Mouse (Mus musculus) lung, postnatal 0 days (tissue): ENCODE data around the gene Pnck. TPM values are rescaled to one million over a fixed set of nuclear protein-coding genes. Genes with fewer than 3 reads are reported as not detected.
A peak's percentile ranks its signal among the peaks of the same experiment; 100 is the strongest.

Source experiments
- ATAC-seq: fragments of 200-750 bp; cut with Nextera tagmentation; 2 replicates; pipeline ENCODE4 v1.8.0; 2017; ENCODE audit warnings: moderate library complexity
- DNase-seq: peaks from one replicate; pipeline ENCODE4 v3.0.0-alpha.2; 2016; ENCODE audit warnings: low spot score
- H3K27ac ChIP-seq: fragments of 300-500 bp; sonication (generic); 2 replicates; pipeline ENCODE4 v1.5.1; 2014; ENCODE audit warnings: antibody characterized with exemption, mild to moderate bottlenecking, low read length, mixed read lengths
- H3K27me3 ChIP-seq: fragments of 300-500 bp; sonication (generic); replicated peaks from 2 replicates; pipeline ENCODE4 v1.6.1; 2014; ENCODE audit warnings: low read length, mixed read lengths; ENCODE audit not compliant: insufficient read depth
- H3K36me3 ChIP-seq: fragments of 300-500 bp; sonication (generic); 2 replicates; pipeline ENCODE4 v1.6.1; 2014; ENCODE audit warnings: low read length, mixed read lengths; ENCODE audit not compliant: insufficient read depth
- H3K4me1 ChIP-seq: fragments of 300-500 bp; sonication (generic); 2 replicates; pipeline ENCODE4 v1.6.1; 2014; ENCODE audit warnings: antibody characterized with exemption, low read depth, low read length, mixed read lengths; ENCODE audit not compliant: insufficient read depth
- H3K4me2 ChIP-seq: fragments of 300-500 bp; sonication (generic); replicated peaks from 2 replicates; pipeline ENCODE4 v1.6.1; 2014; ENCODE audit warnings: low read depth, mild to moderate bottlenecking, low read length, moderate library complexity, mixed read lengths
- H3K4me3 ChIP-seq: fragments of 300-500 bp; sonication (generic); 2 replicates; pipeline ENCODE4 v1.5.1; 2014; ENCODE audit warnings: low read depth, low read length
- H3K9ac ChIP-seq: fragments of 300-500 bp; sonication (generic); replicated peaks from 2 replicates; pipeline ENCODE4 v1.6.1; 2014; ENCODE audit warnings: low read depth, mild to moderate bottlenecking
- H3K9me3 ChIP-seq: fragments of 300-500 bp; sonication (generic); 2 replicates; pipeline ENCODE4 v1.6.1; 2016; ENCODE audit warnings: low read length, mixed read lengths
- CTCF ChIP-seq: IDR thresholded peaks from 2 replicates; pipeline ENCODE4 v1.5.1; 2016; ENCODE audit warnings: antibody characterized with exemption, mild to moderate bottlenecking
- EP300 ChIP-seq: IDR thresholded peaks from 2 replicates; pipeline ENCODE4 v1.6.1; 2016; ENCODE audit warnings: antibody characterized with exemption, mild to moderate bottlenecking, control low read depth
- WGBS: fragments of 180-500 bp; shearing (Covaris S2); extraction: QIAGEN DNeasy Blood & Tissue Kit; methylation state at CpG from one replicate; pipeline ENCODE4 v1.1.7; 2014; 5-methylcytosine and 5-hydroxymethylcytosine counted together
- polyA plus RNA-seq: library from polyadenylated mRNA; unstranded; fragments of >200 nt; fragmentation: Nextera tagmentation; extraction: Ambion mirVana; gene quantifications from 2 replicates; pipeline ENCODE4 v1.2.1, GENCODE M21; 2015

Gene Pnck
- polyA plus RNA-seq, 1 experiment from 2014 or later = 5.5 TPM

GRCm38 (mm10) chrX:73663143-73663542, 3.2 kb upstream of the Pnck start:
- H3K27ac ChIP-seq = no peak overlapping the region
- no peak overlapping the region for H3K4me3 ChIP-seq
- H3K9me3 ChIP-seq = no peaks in the 10 kb centered on the region
- no peaks in the 10 kb centered on the region for H3K36me3 ChIP-seq
- no peak for ATAC-seq
- H3K4me1 ChIP-seq = no peaks in the 10 kb centered on the region
- H3K9ac ChIP-seq = no peak overlapping the region
- DNase-seq = peak; percentile 35
- no peaks in the 10 kb centered on the region for H3K27me3 ChIP-seq
- TF ChIP-seq EP300 = no peak
- peak; percentile 42; the same call in 1 of the 2 replicates for TF ChIP-seq CTCF
- H3K4me2 ChIP-seq = no peak overlapping the region

- Histone ChIP-seq H3K36me3 (no peaks in the 10 kb centered on the region), H3K4me1 (no peaks in the 10 kb centered on the region), H3K27me3 (no peaks in the 10 kb centered on the region), H3K27ac (no peak overlapping the region), H3K4me2 (peak overlapping the region; percentile 69), H3K4me3 (peak overlapping the region; percentile 34; the same call in 1 of the 2 replicates), H3K9ac (no peak overlapping the region), H3K9me3 (no peaks in the 10 kb centered on the region)
- TF ChIP-seq EP300 = no peak
- no peak for TF ChIP-seq CTCF
- 60% methylated on average over 3 of the region's 3 CpGs for WGBS
- no peak for DNase-seq
- ATAC-seq = no peak
Observed at GRCm38 (mm10) chrX:73660284-73660665, 358 bp upstream of the Pnck start.

- TF ChIP-seq CTCF (no peak), EP300 (no peak)
- peak overlapping the region; percentile 34; the same call in 1 of the 2 replicates for H3K4me3 ChIP-seq
- no peak overlapping the region for H3K9ac ChIP-seq
- H3K4me2 ChIP-seq = peak overlapping the region; percentile 69
- ATAC-seq (no peak), DNase-seq (no peak)
- H3K9me3 ChIP-seq = no peaks in the 10 kb centered on the region
- WGBS = 53% methylated on average over 13 of the region's 13 CpGs
- no peak overlapping the region for H3K27ac ChIP-seq
- no peaks in the 10 kb centered on the region for H3K36me3 ChIP-seq
- no peaks in the 10 kb centered on the region for H3K4me1 ChIP-seq
- no peaks in the 10 kb centered on the region for H3K27me3 ChIP-seq
Observed at GRCm38 (mm10) chrX:73658936-73659574, 862 bp downstream of the Pnck start.

DNA sequence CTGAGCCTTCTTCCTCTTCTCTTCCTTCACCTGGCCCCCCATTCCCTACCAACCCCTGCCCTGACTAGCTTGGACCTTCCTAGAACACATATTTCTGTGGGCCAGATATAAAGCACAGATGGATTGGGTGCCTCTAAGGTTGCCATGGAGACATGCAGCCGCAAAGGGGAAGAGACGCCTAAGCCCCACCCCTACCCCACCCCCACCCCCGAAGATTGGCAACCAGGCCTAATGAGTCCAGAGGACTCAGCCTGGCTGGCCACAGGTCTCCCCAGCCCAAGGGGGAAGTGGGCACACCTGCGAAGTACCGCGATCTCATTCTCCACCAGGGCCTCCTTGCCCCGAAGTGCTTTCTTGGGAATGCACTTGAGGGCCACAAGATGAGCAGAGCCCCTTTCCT, 1.5 kb downstream of the Pnck start:
- H3K9ac ChIP-seq = no peak overlapping the region
- DNase-seq = no peak
- no peaks in the 10 kb centered on the region for H3K4me1 ChIP-seq
- no peak overlapping the region for H3K27ac ChIP-seq
- H3K27me3 ChIP-seq = no peaks in the 10 kb centered on the region
- 27% methylated on average over 3 of the region's 7 CpGs for whole genome bisulfite sequencing
- no peaks in the 10 kb centered on the region for H3K9me3 ChIP-seq
- H3K36me3 ChIP-seq = no peaks in the 10 kb centered on the region
- TF ChIP-seq CTCF (no peak), EP300 (no peak)
- no peak overlapping the region for H3K4me3 ChIP-seq
- no peak overlapping the region for H3K4me2 ChIP-seq
- no peak for ATAC-seq

GRCm38 (mm10) chrX:73655529-73655928, 4.4 kb downstream of the Pnck start:
- no peaks in the 10 kb centered on the region for H3K27me3 ChIP-seq
- no peaks in the 10 kb centered on the region for H3K9me3 ChIP-seq
- no peak overlapping the region for H3K9ac ChIP-seq
- no peak overlapping the region for H3K27ac ChIP-seq
- ATAC-seq = 0 out of 2 replicates have a peak, but pooled peaks have one; percentile 30
- DNase-seq = peak; percentile 75
- 29% methylated on average over 3 of the region's 3 CpGs for WGBS
- H3K36me3 ChIP-seq = no peaks in the 10 kb centered on the region
- no peak overlapping the region for H3K4me2 ChIP-seq
- no peak overlapping the region for H3K4me3 ChIP-seq
- TF ChIP-seq EP300 = no peak
- TF ChIP-seq CTCF = peak; percentile 73
- H3K4me1 ChIP-seq = no peaks in the 10 kb centered on the region

- H3K4me3 ChIP-seq = no peak overlapping the region
- H3K4me1 ChIP-seq = no peaks in the 10 kb centered on the region
- 5% methylated on average over 6 of the region's 6 CpGs for WGBS
- TF ChIP-seq CTCF (peak; percentile 98), EP300 (no peak)
- H3K27me3 ChIP-seq = no peaks in the 10 kb centered on the region
- no peak overlapping the region for H3K27ac ChIP-seq
- H3K9me3 ChIP-seq = no peaks in the 10 kb centered on the region
- no peak overlapping the region for H3K9ac ChIP-seq
- no peak overlapping the region for H3K4me2 ChIP-seq
- peak; percentile 82 for ATAC-seq
- peak; percentile 74 for DNase-seq
- no peaks in the 10 kb centered on the region for H3K36me3 ChIP-seq
Observed at GRCm38 (mm10) chrX:73654177-73654576, 5.7 kb downstream of the Pnck start.
